Mouse (Mus musculus) intestine, embryonic 15.5 days (tissue): ENCODE results near the gene Mfsd6. TPM values are rescaled to one million over a fixed set of nuclear protein-coding genes. Genes with fewer than 3 reads are reported as not detected.
A peak's percentile ranks its signal among the peaks of the same experiment; 100 is the strongest.

Experiments
- ATAC-seq: fragments of 200-750 bp; cut with Nextera tagmentation; 2 replicates; pipeline ENCODE4 v1.8.0; 2017; ENCODE audit warnings: moderate TSS enrichment, moderate library complexity
- H3K27ac ChIP-seq: fragments of 300-500 bp; sonication (generic); 2 replicates; pipeline ENCODE4 v1.5.1; 2015; ENCODE audit warnings: mild to moderate bottlenecking, inconsistent platforms
- H3K27me3 ChIP-seq: fragments of 300-500 bp; sonication (generic); replicated peaks from 2 replicates; pipeline ENCODE4 v1.6.1; 2015; ENCODE audit warnings: inconsistent platforms
- H3K36me3 ChIP-seq: fragments of 300-500 bp; sonication (generic); 2 replicates; pipeline ENCODE4 v1.6.1; 2015; ENCODE audit warnings: inconsistent platforms
- H3K4me1 ChIP-seq: fragments of 300-500 bp; sonication (generic); replicated peaks from 2 replicates; pipeline ENCODE4 v1.6.1; 2015; ENCODE audit warnings: inconsistent platforms
- H3K4me2 ChIP-seq: fragments of 300-500 bp; sonication (generic); replicated peaks from 2 replicates; pipeline ENCODE4 v1.6.1; 2015; ENCODE audit warnings: mild to moderate bottlenecking, inconsistent platforms
- H3K4me3 ChIP-seq: fragments of 300-500 bp; sonication (generic); replicated peaks from 2 replicates; pipeline ENCODE4 v1.5.1; 2015; ENCODE audit warnings: inconsistent platforms
- H3K9ac ChIP-seq: fragments of 300-500 bp; sonication (generic); 2 replicates; pipeline ENCODE4 v1.6.1; 2015; ENCODE audit warnings: inconsistent platforms
- H3K9me3 ChIP-seq: fragments of 300-500 bp; sonication (generic); 2 replicates; pipeline ENCODE4 v1.6.1; 2016; ENCODE audit warnings: inconsistent platforms
- WGBS: fragments of 180-500 bp; shearing (Covaris S2); methylation state at CpG from one replicate; pipeline ENCODE4 v1.1.7; 2015; 5-methylcytosine and 5-hydroxymethylcytosine counted together
- polyA plus RNA-seq: library from polyadenylated mRNA; unstranded; fragments of >200 nt; fragmentation: Nextera tagmentation; extraction: Ambion mirVana; gene quantifications from 2 replicates; pipeline ENCODE4 v1.2.1, GENCODE M21; 2015

Mfsd6 gene
- polyA plus RNA-seq, 1 experiment from 2014 or later: 3.1 TPM

DNA sequence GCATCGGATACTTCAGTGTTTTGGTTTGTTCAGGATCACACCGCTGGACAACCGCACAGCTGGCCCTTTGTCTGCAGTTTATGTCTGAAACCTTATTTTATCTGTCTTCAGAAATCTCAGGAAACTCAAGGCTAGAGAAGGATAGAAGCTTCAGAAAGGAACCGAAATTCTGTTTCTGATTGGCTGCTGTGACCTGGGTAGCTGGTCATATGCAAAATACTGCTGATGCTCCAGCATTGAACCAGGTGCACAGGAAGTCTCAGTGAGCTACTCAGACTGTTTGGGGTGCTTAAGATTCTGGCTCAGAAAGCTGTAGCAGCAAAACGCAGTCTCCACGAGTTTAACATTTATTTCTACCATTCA is 96.3 kb downstream of the Mfsd6 start:
- H3K4me2 ChIP-seq: peak overlapping the region; percentile 50
- H3K4me1 ChIP-seq: no peaks in the 10 kb centered on the region; the same call in 1 of the 2 replicates
- peak overlapping the region; percentile 84 for H3K9ac ChIP-seq
- H3K27me3 ChIP-seq: no peaks in the 10 kb centered on the region
- 3% methylated on average over 6 of the region's 6 CpGs for WGBS
- peak; percentile 90 for ATAC-seq
- H3K36me3 ChIP-seq: no peaks in the 10 kb centered on the region
- H3K27ac ChIP-seq: peak overlapping the region; percentile 72
- no peaks in the 10 kb centered on the region for H3K9me3 ChIP-seq
- H3K4me3 ChIP-seq: peak overlapping the region; percentile 77

DNA sequence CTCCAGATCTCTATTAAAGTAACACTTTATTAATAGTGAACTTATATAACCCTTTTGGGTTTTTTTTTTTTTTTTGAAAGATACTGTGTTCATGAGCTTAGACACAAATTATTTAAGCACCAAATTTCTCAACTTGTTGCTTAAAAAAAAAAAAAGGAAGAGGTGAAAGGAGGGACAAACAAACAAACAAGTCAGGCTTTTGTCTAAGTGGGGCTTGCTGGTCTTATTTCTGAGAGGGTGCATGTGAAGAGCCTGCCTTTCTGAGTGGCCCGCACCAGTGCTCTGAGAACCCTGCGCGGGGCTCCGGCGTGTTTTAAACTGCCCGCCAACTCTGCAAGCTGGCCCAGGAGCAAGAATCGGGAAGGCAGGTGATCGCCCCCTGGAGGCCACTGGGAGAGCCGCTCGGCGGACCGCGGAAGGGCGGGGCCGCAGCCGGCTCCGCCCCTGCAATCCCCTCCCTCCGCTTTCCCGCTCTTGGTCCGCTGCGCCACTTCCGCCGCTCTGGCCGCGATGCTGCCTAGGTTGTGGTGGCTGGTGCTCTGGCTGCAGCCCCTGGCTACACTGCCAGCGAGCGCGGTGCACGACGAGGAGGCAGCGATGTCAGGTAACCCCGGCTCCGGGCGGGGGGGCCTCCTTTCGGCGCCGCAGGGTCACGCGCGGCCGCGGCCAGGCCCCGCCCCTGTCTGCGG is 96.9 kb downstream of the Mfsd6 start, which contains the start of gene Nemp2:
Gene Nemp2 (plus strand): TSS at position 456 of the 689 bp plus-strand sequence.
- ATAC-seq: peak; percentile 96
- no peaks in the 10 kb centered on the region; the same call in 1 of the 2 replicates for H3K4me1 ChIP-seq
- H3K9me3 ChIP-seq: no peaks in the 10 kb centered on the region
- peak within 1 kb of the TSS; percentile 77 for H3K4me3 ChIP-seq
- under 1% methylated on average over 43 of the region's 44 CpGs for WGBS
- peak within 1 kb of the TSS; percentile 50 for H3K4me2 ChIP-seq
- H3K27ac ChIP-seq: peak within 1 kb of the TSS; percentile 72
- peak within 1 kb of the TSS; percentile 84 for H3K9ac ChIP-seq
- H3K27me3 ChIP-seq: no peaks in the 10 kb centered on the region
- no peaks in the 10 kb centered on the region for H3K36me3 ChIP-seq

DNA sequence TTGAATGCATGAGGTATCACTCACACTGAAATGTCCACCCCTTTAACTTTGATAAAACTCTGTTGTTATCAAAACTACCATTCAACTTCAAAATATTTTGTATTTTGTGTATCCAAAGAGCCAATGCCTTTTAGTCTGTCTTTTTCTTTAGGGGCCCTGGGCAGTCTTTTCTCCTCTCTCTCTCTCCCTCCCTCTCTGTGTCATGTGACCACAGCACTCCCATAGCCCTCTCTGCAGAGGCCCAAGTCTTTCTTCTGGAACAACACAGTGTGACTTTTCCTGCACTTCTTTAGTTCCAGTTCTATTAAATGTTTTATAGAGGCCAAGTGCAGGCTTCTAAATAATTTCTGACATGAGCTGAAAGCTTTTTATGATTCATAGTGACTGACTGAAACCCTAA is 106.8 kb downstream of the Mfsd6 start:
- no peaks in the 10 kb centered on the region for H3K36me3 ChIP-seq
- H3K4me3 ChIP-seq: no peak overlapping the region
- no peak overlapping the region for H3K9ac ChIP-seq
- H3K27ac ChIP-seq: no peak overlapping the region
- H3K4me2 ChIP-seq: no peak overlapping the region
- H3K27me3 ChIP-seq: no peaks in the 10 kb centered on the region
- no peak for ATAC-seq
- H3K4me1 ChIP-seq: no peaks in the 10 kb centered on the region
- H3K9me3 ChIP-seq: no peaks in the 10 kb centered on the region

DNA sequence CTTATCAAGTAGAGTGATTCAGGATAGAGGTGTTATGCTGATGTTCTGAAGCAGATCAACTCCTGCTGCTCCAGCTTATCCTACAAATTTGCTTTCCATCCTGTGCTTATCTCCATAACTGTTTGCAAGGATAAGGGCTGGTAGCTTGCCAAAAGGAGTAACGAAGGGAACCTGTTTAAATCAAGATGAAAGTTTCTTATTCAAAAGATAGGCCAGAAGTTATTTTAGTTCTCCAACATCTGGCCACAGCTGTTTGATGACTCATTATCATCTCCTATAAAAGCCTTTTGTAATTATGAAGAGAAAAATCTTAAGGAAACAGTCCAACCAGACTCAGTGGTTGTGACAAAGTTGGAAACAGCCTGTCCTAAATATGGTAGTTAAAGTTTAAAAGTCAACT is 109.0 kb downstream of the Mfsd6 start:
- Histone ChIP-seq H3K27me3 (no peaks in the 10 kb centered on the region), H3K9ac (no peak overlapping the region), H3K4me2 (no peak overlapping the region), H3K4me3 (no peak overlapping the region), H3K4me1 (no peaks in the 10 kb centered on the region), H3K9me3 (no peaks in the 10 kb centered on the region), H3K27ac (no peak overlapping the region), H3K36me3 (no peaks in the 10 kb centered on the region)
- no peak for ATAC-seq
- 55% methylated on average over 1 of the region's 1 CpGs for WGBS

DNA sequence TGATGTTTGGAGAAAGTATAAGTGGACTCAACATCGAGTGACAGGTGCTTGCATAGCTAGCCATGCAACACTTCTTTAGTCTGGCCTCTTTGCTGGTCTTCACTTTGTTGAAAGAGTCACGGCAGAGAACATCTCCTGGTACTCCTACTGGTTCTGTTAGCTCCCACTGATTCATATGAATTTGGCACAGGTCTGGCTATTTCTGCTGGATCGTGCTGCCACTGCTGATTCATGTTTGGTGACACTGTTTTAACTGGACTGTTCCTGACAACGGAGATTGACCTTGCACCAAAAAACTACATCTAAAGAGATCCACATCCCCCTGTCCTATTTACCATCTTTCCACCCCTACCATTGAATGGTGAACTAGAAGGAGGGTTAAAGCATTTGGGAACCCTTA is 118.8 kb downstream of the Mfsd6 start:
- no peak overlapping the region for H3K4me2 ChIP-seq
- H3K27ac ChIP-seq: no peak overlapping the region
- no peaks in the 10 kb centered on the region for H3K36me3 ChIP-seq
- H3K4me3 ChIP-seq: no peak overlapping the region
- H3K9ac ChIP-seq: no peak overlapping the region
- no peaks in the 10 kb centered on the region for H3K4me1 ChIP-seq
- H3K9me3 ChIP-seq: no peaks in the 10 kb centered on the region
- no peaks in the 10 kb centered on the region for H3K27me3 ChIP-seq
- WGBS: 82% methylated on average over 4 of the region's 4 CpGs
- no peak for ATAC-seq

DNA sequence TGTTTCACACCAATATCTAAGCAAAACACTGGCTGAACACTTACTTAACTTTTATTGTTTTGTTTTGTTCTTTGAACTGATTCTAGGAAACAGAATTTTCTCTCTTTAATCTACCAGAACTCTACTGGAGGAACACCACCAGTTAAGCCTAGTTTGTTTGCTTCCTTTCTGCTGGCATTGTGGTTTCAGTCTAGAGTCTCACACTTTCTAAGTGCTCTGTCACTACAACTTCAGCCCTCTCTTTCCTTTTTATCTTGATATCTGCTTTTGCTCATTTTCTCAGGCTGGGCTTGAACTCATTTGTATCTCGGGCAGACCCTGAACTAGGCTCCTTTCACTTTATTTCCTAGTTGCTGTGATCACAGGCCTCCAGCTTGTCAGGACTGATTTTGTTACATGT is 119.6 kb downstream of the Mfsd6 start:
- no peak for ATAC-seq
- no peak overlapping the region for H3K27ac ChIP-seq
- H3K9ac ChIP-seq: no peak overlapping the region
- H3K27me3 ChIP-seq: no peaks in the 10 kb centered on the region
- no peaks in the 10 kb centered on the region for H3K4me1 ChIP-seq
- no peak overlapping the region for H3K4me2 ChIP-seq
- 76% methylated on average over 1 of the region's 1 CpGs for WGBS
- H3K36me3 ChIP-seq: no peaks in the 10 kb centered on the region
- H3K9me3 ChIP-seq: no peaks in the 10 kb centered on the region
- H3K4me3 ChIP-seq: no peak overlapping the region

Other genes with a start within 250 kb of the Mfsd6 start
- gene Nab1, start 226.8 kb downstream of the Mfsd6 start, polyA plus RNA-seq: 14.6 and 16.3 TPM in 2 replicates
- 6.2 and 6.8 TPM in 2 replicates for gene Nemp2, start 96.8 kb downstream of the Mfsd6 start, polyA plus RNA-seq
- gene Inpp1, start 90.2 kb upstream of the Mfsd6 start, polyA plus RNA-seq: 11.6 and 16.8 TPM in 2 replicates
- gene Hibch, start 117.5 kb upstream of the Mfsd6 start, polyA plus RNA-seq: 20.8 and 25.1 TPM in 2 replicates